Mouse (Mus musculus) MEL (cell line): ENCODE measurements around the gene Smyd5. TPM values are rescaled to one million over a fixed set of nuclear protein-coding genes. Genes with fewer than 3 reads are reported as not detected.

Experiments
- DNase-seq: peaks from one replicate; pipeline ENCODE4 v3.0.0; 2011; ENCODE audit warnings: low read depth, low spot score
- H3K27ac ChIP-seq: 2 replicates; pipeline ENCODE4 v1.5.1; 2012; ENCODE audit warnings: low read depth, mild to moderate bottlenecking, control low read depth, low read length, moderate library complexity; ENCODE audit not compliant: control insufficient read depth
- H3K27me3 ChIP-seq, 2 experiments: fragments of 150-350 bp in 1 of 2; sonication (generic) in 1 of 2; 2 replicates each; pipeline ENCODE4 v1.6.1; 2012; ENCODE audit warnings: low read length in 2 of 2, mild to moderate bottlenecking in 2 of 2, improper control_type of control experiment in 1 of 2, moderate library complexity in 1 of 2; ENCODE audit not compliant: insufficient read depth in 2 of 2, control insufficient read depth in 1 of 2
- H3K36me3 ChIP-seq, 2 experiments: 2 replicates each; pipeline ENCODE4 v1.6.1; 2012 to 2014; ENCODE audit warnings: low read length in 2 of 2, improper control_type of control experiment in 1 of 2, inconsistent platforms in 1 of 2, mild to moderate bottlenecking in 1 of 2; ENCODE audit not compliant: insufficient read depth in 2 of 2, control insufficient read depth in 1 of 2
- H3K4me1 ChIP-seq, 2 experiments: fragments of 150-350 bp in 1 of 2; sonication (generic) in 1 of 2; 2 replicates each; pipeline ENCODE4 v1.6.1; 2012; ENCODE audit warnings: low read length in 2 of 2, improper control_type of control experiment in 1 of 2, mild to moderate bottlenecking in 1 of 2; ENCODE audit not compliant: insufficient read depth in 2 of 2, control insufficient read depth in 1 of 2
- H3K4me3 ChIP-seq, 2 experiments: fragments of 150-350 bp in 1 of 2; sonication (generic) in 1 of 2; 2 replicates each; pipeline ENCODE4 v1.5.1; 2012; ENCODE audit warnings: low read depth in 2 of 2, low read length in 2 of 2, mild to moderate bottlenecking in 2 of 2, moderate library complexity in 2 of 2, control low read depth in 1 of 2, improper control_type of control experiment in 1 of 2; ENCODE audit not compliant: control insufficient read depth in 1 of 2, insufficient read depth in 1 of 2
- H3K79me2 ChIP-seq: 2 replicates; pipeline ENCODE4 v1.6.1; 2012; ENCODE audit warnings: mild to moderate bottlenecking, low read length, moderate library complexity; ENCODE audit not compliant: control insufficient read depth, poor library complexity, insufficient read depth
- H3K9ac ChIP-seq: 2 replicates; pipeline ENCODE4 v1.6.1; 2012; ENCODE audit warnings: low read depth, mild to moderate bottlenecking, control low read depth, low read length, moderate library complexity; ENCODE audit not compliant: control insufficient read depth, poor library complexity, severe bottlenecking
- H3K9me3 ChIP-seq: fragments of 150-350 bp; sonication (generic); replicated peaks from 2 replicates; pipeline ENCODE4 v1.6.1; 2012; ENCODE audit warnings: mild to moderate bottlenecking, low read length, improper control_type of control experiment, moderate library complexity; ENCODE audit not compliant: insufficient read depth
- CHD1 ChIP-seq: IDR thresholded peaks from 2 replicates; pipeline ENCODE4 v1.6.1; 2012; ENCODE audit warnings: low read depth, mild to moderate bottlenecking, inconsistent platforms, low read length, improper control_type of control experiment
- CHD2 ChIP-seq: IDR thresholded peaks from 2 replicates; pipeline ENCODE4 v1.6.1; 2011; ENCODE audit warnings: low read length, improper control_type of control experiment
- CTCF ChIP-seq, 3 experiments: IDR thresholded peaks in 2 of 3; conservative IDR thresholded peaks in 1 of 3; 2 replicates each; pipeline ENCODE4 v1.5.1; 2011 to 2012; ENCODE audit warnings: low read length in 3 of 3, low read depth in 2 of 3, mild to moderate bottlenecking in 2 of 3, improper control_type of control experiment in 1 of 3, inconsistent platforms in 1 of 3, mixed read lengths in 1 of 3, moderate library complexity in 1 of 3; ENCODE audit not compliant: control insufficient read depth in 1 of 3, insufficient read depth in 1 of 3, poor library complexity in 1 of 3, severe bottlenecking in 1 of 3
- E2F4 ChIP-seq: IDR thresholded peaks from 2 replicates; pipeline ENCODE4 v1.6.1; 2011; ENCODE audit warnings: low read depth, low read length, improper control_type of control experiment, borderline replicate concordance
- EP300 ChIP-seq, 2 experiments: IDR thresholded peaks; 2 replicates each; pipeline ENCODE4 v1.6.1; 2011; ENCODE audit warnings: improper control_type of control experiment in 2 of 2, low read length in 2 of 2, low read depth in 1 of 2, mild to moderate bottlenecking in 1 of 2
- GABPA ChIP-seq: IDR thresholded peaks from 2 replicates; pipeline ENCODE4 v1.6.1; 2012; ENCODE audit warnings: low read depth, mild to moderate bottlenecking, inconsistent platforms, low read length, improper control_type of control experiment, moderate library complexity
- HCFC1 ChIP-seq: IDR thresholded peaks from 2 replicates; pipeline ENCODE4 v1.6.1; 2012; ENCODE audit warnings: low read depth, mild to moderate bottlenecking, inconsistent platforms, low read length, improper control_type of control experiment, moderate library complexity
- MEF2A ChIP-seq: IDR thresholded peaks from 2 replicates; pipeline ENCODE4 v1.6.1; 2014; ENCODE audit warnings: low read depth, mild to moderate bottlenecking, inconsistent platforms, low read length, improper control_type of control experiment; ENCODE audit not compliant: poor library complexity, insufficient replicate concordance, severe bottlenecking; ENCODE audit errors: extremely low read depth
- MYB ChIP-seq: IDR thresholded peaks from 2 replicates; pipeline ENCODE4 v1.6.1; 2011; ENCODE audit warnings: mild to moderate bottlenecking, low read depth, low read length, improper control_type of control experiment
- POLR2AphosphoS2 ChIP-seq: IDR thresholded peaks from 2 replicates; pipeline ENCODE4 v1.6.1; 2011; ENCODE audit warnings: low read length, improper control_type of control experiment
- RAD21 ChIP-seq: IDR thresholded peaks from 2 replicates; pipeline ENCODE4 v1.6.1; 2011; ENCODE audit warnings: mild to moderate bottlenecking, low read depth, low read length, improper control_type of control experiment
- SMC3 ChIP-seq: IDR thresholded peaks from 2 replicates; pipeline ENCODE4 v1.6.1; 2011; ENCODE audit warnings: low read depth, low read length, improper control_type of control experiment
- TCF12 ChIP-seq: IDR thresholded peaks from 2 replicates; pipeline ENCODE4 v1.6.1; 2014; ENCODE audit warnings: low read depth, mild to moderate bottlenecking, inconsistent platforms, low read length, improper control_type of control experiment, moderate library complexity
- ZC3H11A ChIP-seq: IDR thresholded peaks from 2 replicates; pipeline ENCODE4 v1.6.1; 2012; ENCODE audit warnings: low read depth, mild to moderate bottlenecking, inconsistent platforms, low read length, improper control_type of control experiment
- ZMIZ1 ChIP-seq: IDR thresholded peaks from 2 replicates; pipeline ENCODE4 v1.6.1; 2012; ENCODE audit warnings: low read depth, mild to moderate bottlenecking, inconsistent platforms, low read length, improper control_type of control experiment, moderate library complexity
- polyA plus RNA-seq, 2 experiments: library from polyadenylated mRNA; stranded (reverse) in 1 of 2; unstranded in 1 of 2; fragments of >175 nt in 1 of 2; fragments of >200 nt in 1 of 2; gene quantifications; 2 replicates each; pipeline versions ENCODE4 v1.2.1 to v1.2.4; 2012; ENCODE audit warnings: low replicate concordance in 2 of 2, low read depth in 1 of 2; ENCODE audit not compliant: insufficient read length in 2 of 2, insufficient read depth in 1 of 2, missing spikeins in 1 of 2
- total RNA-seq: library from RNA; depleted of rRNA; stranded (reverse); fragments of 300-350 nt; gene quantifications from 2 replicates; pipeline ENCODE4 v1.2.3, GENCODE M21; 2012

Smyd5 gene
- total and polyA plus RNA-seq, 3 experiments: 102 to 113 TPM; not detected in 1

DNA sequence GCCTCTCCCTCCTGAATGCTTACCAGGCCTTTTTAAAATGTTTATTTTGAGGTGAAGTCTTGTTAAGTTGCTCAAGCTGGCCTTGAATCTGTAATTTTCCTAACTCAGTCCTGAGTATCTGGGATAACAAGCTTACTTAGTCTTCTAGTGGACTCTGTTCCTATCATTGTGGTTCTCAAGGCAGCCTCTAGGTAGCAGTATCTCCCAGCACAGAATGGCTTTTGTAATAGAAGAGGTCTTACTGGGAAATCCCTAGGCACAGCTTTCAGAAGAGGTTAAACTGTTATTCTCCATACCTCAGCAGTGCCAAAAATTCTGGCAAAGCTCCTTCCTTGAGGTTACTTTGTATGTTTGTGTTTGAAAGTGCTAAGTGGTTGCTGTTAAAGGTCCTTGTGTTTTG is 33.6 kb downstream of the Smyd5 start:
- H3K9ac ChIP-seq: no peak overlapping the region
- no peaks in the 10 kb centered on the region for H3K4me1 ChIP-seq
- H3K4me3 ChIP-seq: no peak overlapping the region
- TF ChIP-seq CHD2: no peak
- peak; percentile 28 for TF ChIP-seq SMC3
- TF ChIP-seq CTCF (IDR thresholded peaks at IDR 0.05 in 2 of 3, conservative IDR thresholded peaks at IDR 0.05 in 1 of 3; ENCODE audit: control insufficient read depth in 1 of 3, insufficient read depth in 1 of 3, low read depth in 2 of 3, low read length in 3 of 3, poor library complexity in 1 of 3, severe bottlenecking in 1 of 3): peak in 2 of 3 experiments; percentile 21 to 35; a peak in 3 of 6 replicates
- H3K36me3 ChIP-seq: peaks cover 0 to 37% of the 10 kb centered on the region in 2 experiments; a peak in 2 of 4 replicates
- peak; percentile 36 for DNase-seq
- H3K27me3 ChIP-seq: no peaks in the 10 kb centered on the region
- no peaks in the 10 kb centered on the region for H3K9me3 ChIP-seq
- no peak overlapping the region for H3K27ac ChIP-seq
- H3K79me2 ChIP-seq: no peaks in the 10 kb centered on the region; the same call in 1 of the 2 replicates

DNA sequence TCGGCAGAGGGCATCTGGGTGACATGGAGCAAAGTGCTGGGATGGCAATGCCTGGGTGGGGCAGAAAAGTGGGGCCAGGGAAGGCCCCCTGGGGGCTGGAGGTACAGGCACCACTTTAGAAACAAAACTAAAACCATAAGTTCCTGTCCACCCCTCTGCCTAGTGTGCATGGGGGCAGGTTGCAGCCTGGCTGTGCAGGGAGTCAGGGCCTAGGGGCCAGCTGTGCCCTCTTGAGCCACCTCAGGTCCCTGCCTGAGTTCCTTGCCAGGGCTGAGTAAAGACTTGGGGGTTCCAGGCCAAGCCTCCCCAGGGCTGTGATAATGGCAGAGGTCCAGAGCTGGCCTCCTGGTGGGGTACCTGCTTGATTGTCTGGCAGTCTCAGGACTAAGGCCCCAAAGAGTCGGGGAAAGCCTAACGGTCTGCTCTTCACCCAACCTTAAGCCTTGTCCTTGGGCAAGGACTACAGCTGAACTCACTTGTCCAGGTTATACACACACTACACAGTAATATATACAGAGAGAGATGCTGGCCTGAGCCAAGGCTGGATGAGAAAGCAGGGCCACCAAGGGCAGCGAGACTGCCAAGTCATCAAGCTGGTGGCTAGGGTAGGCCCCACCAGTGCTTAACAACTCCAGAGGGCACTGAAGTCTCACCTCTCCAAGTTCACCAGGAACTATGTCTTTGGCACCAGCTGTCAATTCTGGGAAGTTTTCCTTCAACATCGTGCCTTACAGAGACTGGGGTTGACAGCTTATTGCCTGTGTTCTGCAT is 38.1 kb downstream of the Smyd5 start:
- Histone ChIP-seq H3K27me3 (no peaks in the 10 kb centered on the region), H3K9ac (no peak overlapping the region), H3K4me3 (no peak overlapping the region), H3K9me3 (no peaks in the 10 kb centered on the region), H3K79me2 (no peaks in the 10 kb centered on the region), H3K4me1 (no peaks in the 10 kb centered on the region), H3K27ac (no peak overlapping the region), H3K36me3 (peaks cover 0 to 19% of the 10 kb centered on the region in 2 experiments; a peak in 2 of 4 replicates)
- DNase-seq: peak; percentile 29
- TF ChIP-seq POLR2AphosphoS2 (peak; percentile 88; the same call in 1 of the 2 replicates), MYB (no peak)

DNA sequence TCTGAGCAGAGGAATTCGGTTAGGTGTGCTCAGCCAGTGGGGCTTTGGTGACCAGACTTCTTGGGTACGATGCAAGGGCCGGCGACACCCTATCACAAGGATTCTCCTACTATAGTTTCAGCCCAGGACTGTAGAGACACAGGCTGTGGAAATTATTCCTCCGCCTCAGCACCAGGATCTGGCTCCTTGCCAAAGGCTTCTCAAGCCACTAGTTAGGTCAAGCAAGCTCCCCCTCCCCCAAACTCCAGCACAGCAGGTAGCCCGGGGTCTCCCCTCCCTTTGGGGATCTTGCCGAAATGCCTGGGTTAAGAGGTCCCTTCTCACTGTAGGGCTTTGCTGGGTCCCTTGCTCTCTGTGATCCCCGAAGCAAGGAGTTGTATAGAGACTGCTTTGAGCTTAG is 40.2 kb downstream of the Smyd5 start:
- Histone ChIP-seq H3K27ac (no peak overlapping the region), H3K27me3 (no peaks in the 10 kb centered on the region), H3K9ac (no peak overlapping the region), H3K36me3 (peaks cover 0 to 6% of the 10 kb centered on the region in 2 experiments; a peak in 1 of 4 replicates), H3K4me1 (no peaks in the 10 kb centered on the region), H3K9me3 (no peaks in the 10 kb centered on the region), H3K79me2 (no peaks in the 10 kb centered on the region), H3K4me3 (no peak overlapping the region)
- DNase-seq: no peak
- no peak for TF ChIP-seq ZC3H11A
- TF ChIP-seq RAD21: no peak
- TF ChIP-seq HCFC1: no peak
- TF ChIP-seq MEF2A: no peak
- no peak for TF ChIP-seq CHD2
- TF ChIP-seq ZMIZ1: no peak
- no peak for TF ChIP-seq GABPA
- no peak for TF ChIP-seq E2F4
- TF ChIP-seq TCF12: no peak
- no peak for TF ChIP-seq EP300 (IDR thresholded peaks at IDR 0.05; ENCODE audit: low read depth in 1 of 2, low read length in 2 of 2)
- TF ChIP-seq CHD1: no peak
